Mouse (Mus musculus): Measurements from ENCODE around the gene Lpar3. TPM values are rescaled to one million over a fixed set of nuclear protein-coding genes. Genes with fewer than 3 reads are reported as not detected.

Lpar3 gene
- 3.8 and 4.4 TPM in 2 replicates for polyA plus RNA-seq (2012; rRNA removed)

- DNase-seq (ENCODE audit: low spot score) = peak; percentile 71
Measured at GRCm38 (mm10) chr3:146220776-146221486, at the start of gene Lpar3. Gene Lpar3, plus strand, starts transcription at chr3:146220963.

DNA sequence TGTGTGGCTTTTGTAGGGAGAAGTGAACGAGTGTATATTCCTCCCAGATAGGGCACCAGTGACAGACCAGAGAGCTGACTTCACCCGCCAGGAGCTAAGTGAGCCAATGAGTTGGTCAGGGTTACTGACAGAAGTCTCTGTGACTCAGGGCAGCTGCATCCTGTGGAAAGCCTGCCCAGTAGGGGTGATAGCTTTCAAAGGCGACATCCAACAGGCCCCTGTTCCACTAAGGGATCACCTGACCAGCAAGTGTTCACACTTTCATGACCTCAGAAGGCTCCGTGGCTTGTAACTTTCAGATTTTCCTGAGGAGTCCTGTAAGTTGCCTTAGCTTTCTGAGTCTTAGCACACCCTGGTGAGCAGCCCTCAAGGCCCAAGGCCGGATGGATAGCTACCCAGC, 47.7 kb upstream of the Lpar3 start:
- no peak for DNase-seq (ENCODE audit: low spot score)

- DNase-seq (ENCODE audit: low spot score) = no peak
Measured at GRCm38 (mm10) chr3:146174215-146174614, 46.5 kb upstream of the Lpar3 start.

GRCm38 (mm10) chr3:146177295-146177694, 43.5 kb upstream of the Lpar3 start:
- DNase-seq (ENCODE audit: low spot score) = no peak

DNA sequence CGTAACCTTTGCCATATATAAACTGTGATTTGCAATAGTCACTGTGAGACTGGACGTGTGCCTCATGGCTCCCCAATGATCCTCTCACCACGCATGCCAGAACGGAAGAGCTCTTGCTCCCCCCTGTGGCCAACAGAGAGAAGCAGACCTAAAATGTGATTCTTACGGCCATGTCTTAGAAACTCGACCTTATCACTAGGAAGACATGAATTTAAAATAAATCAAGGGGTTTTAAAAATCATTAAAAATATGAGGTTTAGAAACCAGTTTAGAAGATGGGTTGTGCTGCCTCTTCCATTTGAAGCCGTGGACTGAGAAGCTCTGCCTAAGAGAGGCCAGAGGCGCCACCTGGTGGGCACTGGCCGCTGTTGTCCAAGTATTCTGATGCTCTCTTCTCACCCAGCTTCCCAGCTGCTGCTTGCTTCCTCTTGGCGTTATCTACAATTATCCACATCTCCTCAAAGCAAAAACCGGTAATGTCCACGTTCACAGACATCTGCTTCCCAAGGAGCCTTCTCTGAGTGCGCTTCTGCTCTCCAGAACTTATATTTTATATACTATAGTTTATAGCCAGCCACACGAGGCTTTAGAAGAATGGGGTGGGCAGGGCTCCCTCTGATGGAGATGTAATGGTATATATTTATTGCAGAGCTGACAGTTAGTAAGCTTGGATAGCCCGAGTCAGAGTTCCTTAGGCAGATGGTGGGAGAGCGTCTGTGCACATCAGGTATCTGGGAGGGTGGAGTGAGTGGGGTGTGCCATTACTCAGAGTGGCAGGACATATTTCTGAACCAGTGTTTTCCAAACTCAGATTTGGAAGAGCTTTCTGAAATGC, 42.8 kb upstream of the Lpar3 start:
- DNase-seq (ENCODE audit: low spot score) = peak; percentile 64

DNA sequence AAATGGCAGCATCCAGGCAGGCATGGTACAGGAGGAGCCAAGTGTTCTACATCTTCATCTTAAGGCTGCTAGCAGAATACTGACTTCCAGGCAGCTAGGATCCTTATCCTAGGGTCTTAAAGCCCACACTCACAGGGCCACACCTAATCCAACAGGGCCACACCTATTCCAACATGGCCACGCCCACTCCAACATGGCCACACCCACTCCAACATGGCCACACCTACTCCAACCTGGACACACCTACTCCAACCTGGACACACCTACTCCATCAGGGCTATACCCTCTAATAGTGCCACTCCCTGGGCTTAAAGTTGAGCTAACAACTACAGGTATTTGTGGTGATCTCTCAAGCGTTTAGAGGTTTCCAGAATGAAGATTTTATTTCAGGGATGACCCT, 40.4 kb upstream of the Lpar3 start:
- no peak for DNase-seq (ENCODE audit: low spot score)

DNA sequence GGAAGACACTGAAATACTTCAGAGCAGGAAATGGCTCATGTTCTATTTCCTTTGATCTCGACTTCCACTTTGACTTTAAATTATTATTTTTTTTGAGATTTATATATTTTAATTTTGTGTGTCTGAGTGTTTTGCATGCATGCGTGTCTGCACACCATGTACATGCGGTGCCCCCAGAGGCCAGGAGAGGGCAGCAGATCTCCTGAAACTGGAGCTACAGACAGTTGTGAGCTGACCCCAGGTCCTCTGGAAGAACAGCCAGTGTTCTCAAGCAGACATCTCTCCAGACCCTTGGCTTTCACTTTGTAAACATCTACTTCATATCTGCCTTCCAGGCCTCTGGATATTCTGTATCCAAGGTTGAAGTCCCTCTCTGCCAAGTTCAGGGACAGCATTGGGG, 39.8 kb upstream of the Lpar3 start:
- no peak for DNase-seq (ENCODE audit: low spot score)

DNA sequence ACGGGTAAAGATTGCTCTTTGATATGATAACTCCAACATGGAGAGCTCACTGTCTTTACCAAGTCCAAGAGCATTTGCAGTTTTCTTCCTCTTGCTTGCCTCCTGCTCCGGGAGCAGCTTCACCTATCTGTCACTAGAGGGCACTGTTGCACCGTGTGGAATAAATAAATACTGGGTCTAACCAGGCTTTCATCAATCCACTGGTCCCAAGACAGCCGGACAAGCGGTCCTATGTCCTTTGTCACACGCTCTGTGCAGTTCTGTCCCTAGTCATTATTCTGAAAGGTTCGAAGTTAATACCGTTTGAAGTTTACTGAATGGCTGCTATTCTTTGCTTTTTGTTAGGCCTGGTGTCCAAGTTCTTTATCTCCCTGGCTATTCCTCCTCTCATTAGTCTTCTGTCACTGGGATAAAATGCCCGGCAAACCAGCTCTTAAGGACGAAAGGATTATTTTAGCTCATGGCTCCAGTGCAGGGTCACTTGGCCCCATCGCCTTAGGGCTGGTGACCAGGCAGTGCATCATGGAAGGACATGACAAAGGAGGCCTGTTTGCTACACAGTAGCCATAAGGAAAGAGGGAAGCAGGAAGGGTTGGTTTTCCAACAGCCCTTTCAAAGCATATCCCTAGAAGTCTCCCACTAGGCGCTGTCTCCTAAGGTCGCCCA, 35.6 kb upstream of the Lpar3 start:
- no peak for DNase-seq (ENCODE audit: low spot score)

DNA sequence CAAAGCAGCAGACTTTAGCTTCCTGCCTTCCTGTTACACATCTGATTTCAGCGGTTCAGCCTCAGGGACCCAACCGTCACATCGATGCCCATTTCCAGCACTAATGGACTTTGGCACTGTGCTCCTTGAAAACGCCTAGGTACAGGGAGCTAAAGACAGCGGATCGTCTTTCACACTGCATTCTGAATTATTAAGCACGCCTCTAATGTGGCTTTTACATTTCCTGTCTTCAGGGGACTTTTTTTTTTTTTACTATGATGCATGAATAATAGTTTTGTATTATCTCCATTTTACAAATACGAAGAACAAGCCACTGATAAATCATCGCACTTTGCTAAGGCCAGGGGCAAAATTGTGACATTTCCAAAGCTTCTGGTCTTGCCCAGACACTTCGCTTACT, 34.7 kb upstream of the Lpar3 start:
- no peak for DNase-seq (ENCODE audit: low spot score)

DNA sequence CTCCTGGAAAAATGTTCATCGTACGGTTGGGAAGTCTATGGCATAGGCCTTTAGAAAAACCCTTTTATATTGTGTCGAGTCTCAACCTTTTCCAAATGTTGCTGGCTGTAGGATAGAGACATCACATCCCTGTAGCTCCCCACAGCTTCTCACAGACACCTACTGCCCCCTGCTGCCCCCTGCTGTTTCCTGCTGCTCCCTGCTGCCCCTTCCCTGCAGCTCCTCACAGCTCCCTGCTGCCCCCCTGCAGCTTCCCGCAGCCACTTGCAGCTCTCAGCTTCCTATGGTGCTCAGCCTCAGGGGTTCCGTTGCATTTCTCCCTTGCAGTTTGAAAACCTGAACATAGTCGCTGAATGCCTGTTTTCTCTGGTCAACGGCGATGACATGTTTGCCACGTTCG, 30.8 kb upstream of the Lpar3 start:
- no peak for DNase-seq (ENCODE audit: low spot score)

- DNase-seq (ENCODE audit: low spot score) = no peak
Measured at GRCm38 (mm10) chr3:146192507-146192906, 28.3 kb upstream of the Lpar3 start.

- no peak for DNase-seq (ENCODE audit: low spot score)
Measured at GRCm38 (mm10) chr3:146195153-146195552, 25.6 kb upstream of the Lpar3 start.

GRCm38 (mm10) chr3:146196301-146196700, 24.5 kb upstream of the Lpar3 start:
- DNase-seq (ENCODE audit: low spot score) = no peak

DNA sequence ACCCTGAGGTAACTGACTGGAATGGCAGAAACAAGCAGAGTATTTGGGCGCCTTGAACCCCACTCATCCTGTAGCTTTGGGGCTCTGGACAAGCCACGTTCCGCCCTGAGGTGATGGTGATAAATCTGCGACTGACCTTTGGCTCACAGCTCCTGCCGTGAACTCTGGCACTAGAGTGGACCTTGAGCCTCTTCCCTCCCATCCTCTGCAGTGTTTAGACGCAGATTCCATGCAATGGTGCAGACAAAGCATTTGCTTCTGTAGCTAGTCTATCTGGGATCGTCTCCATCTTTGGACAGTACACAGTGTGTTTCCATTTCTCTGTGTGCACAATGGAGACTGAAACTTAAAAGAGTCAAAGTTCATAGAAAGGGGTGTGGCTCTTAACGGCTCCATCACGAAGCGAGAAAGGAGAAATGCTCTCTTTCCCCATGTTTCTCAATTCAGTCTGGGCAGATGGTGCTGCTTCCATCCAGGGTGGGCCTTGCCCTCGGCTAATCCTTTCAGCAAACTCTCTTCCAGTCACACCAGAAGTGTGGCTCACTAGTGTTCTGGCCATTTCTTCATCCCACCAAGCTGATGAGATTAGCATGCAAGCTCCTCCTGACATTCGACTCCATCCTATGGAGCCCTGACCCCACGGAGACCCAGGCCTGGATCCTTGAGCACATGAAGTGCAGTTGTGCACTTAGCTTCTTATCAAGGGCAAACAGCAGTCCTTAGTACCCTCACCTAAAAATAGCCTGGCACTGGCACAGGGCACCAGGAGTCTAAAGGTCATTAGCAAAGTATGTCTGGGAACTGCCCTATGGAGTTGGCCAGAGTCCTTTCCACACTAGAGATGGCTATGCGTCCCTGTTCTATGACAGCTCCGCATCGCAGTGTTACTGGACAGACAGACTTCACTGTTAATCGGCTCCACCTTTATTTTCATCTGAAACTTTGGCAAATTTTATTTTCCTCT, 23.7 kb upstream of the Lpar3 start:
- DNase-seq (ENCODE audit: low spot score) = no peak

GRCm38 (mm10) chr3:146197785-146198184, 23.0 kb upstream of the Lpar3 start:
- no peak for DNase-seq (ENCODE audit: low spot score)

- no peak for DNase-seq (ENCODE audit: low spot score)
Measured at GRCm38 (mm10) chr3:146198803-146199481, 21.8 kb upstream of the Lpar3 start.

- DNase-seq (ENCODE audit: low spot score) = no peak
Measured at GRCm38 (mm10) chr3:146199486-146199885, 21.3 kb upstream of the Lpar3 start.

- DNase-seq (ENCODE audit: low spot score) = no peak
Measured at GRCm38 (mm10) chr3:146204375-146204774, 16.4 kb upstream of the Lpar3 start.

GRCm38 (mm10) chr3:146205305-146205704, 15.5 kb upstream of the Lpar3 start:
- DNase-seq (ENCODE audit: low spot score) = no peak

DNA sequence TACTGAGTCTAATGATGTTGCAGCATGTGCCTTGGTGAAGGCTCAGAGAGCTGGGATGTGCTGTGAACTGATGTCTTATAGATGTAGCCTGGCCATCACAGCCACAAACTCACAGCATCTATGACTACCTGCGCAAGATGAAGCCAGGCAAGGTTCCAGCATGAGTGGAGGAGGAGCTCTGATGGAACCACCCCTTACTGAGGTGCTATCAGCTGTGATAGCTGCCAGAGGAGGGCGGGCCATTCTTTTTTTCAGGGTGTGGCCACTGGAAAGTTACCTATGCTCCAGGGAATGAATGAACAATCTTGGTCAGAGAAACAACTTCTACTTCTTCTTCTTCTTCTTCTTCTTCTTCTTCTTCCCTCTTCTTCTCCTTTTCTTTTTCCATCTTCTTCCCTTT, 14.1 kb upstream of the Lpar3 start:
- DNase-seq (ENCODE audit: low spot score) = no peak

DNA sequence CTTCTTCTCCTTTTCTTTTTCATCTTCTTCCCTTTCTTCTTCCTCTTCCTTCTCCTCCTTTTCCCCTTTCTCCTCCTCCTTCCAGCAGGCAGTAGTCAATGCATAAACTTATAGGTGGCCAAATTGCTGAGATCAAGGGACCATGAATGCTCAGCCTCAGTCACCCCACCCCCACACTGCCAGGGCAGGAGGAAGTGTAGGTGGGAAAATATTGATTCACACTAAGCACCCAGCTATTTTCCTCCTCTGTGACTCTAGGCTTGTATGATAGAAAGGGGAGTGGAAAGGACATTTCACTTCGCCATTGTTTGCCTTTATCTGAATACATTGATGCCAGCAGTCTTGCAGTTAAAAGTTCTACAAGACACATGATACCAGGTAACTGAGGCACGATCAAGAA, 13.3 kb upstream of the Lpar3 start:
- DNase-seq (ENCODE audit: low spot score) = no peak
